Mouse (Mus musculus): ENCODE results near the gene Misp. TPM values are rescaled to one million over a fixed set of nuclear protein-coding genes. Genes with fewer than 3 reads are reported as not detected.

The Misp gene
- polyA plus RNA-seq, 1 experiment = 4.0 TPM

DNA sequence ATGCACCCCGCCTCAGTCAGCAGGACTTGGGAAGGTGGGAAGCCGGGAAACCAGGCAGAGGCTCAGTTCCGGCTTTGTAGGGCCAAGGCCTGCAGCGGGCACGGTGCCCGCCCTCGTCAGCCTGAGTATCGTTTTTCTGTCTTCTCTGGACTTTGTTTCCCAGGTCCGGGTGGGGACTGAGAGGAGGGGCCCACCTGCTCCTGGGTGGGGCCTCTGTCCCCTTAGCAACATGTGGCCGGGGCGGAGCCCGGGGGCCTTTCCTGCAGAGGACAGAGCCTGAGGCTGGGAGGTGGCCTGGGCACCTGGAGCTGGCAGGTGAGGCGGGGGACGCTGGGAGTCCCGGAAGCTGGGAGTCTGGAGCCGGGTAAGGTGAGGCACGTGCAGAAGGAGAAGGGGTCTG lies 1.6 kb downstream of the Misp start:
- Histone ChIP-seq H3K27ac (ENCODE audit: insufficient read depth, low read length) (no peak overlapping the region), H3K27me3 (ENCODE audit: control insufficient read depth, insufficient read depth, low read length, poor library complexity, severe bottlenecking) (no peaks in the 10 kb centered on the region), H3K4me1 (ENCODE audit: control insufficient read depth, insufficient read depth, low read length) (peaks cover 19% of the 10 kb centered on the region), H3K4me3 (ENCODE audit: low read depth, low read length) (no peak overlapping the region), H3K9me3 (replicated peaks; ENCODE audit: control insufficient read depth, insufficient read depth, low read length, poor library complexity, severe bottlenecking) (no peaks in the 10 kb centered on the region), H3K9ac (ENCODE audit: low read depth, poor library complexity, severe bottlenecking) (no peak overlapping the region), H3K36me3 (ENCODE audit: control insufficient read depth, insufficient read depth, low read length, poor library complexity, severe bottlenecking) (no peaks in the 10 kb centered on the region)
- TF ChIP-seq CTCF (IDR thresholded peaks at IDR 0.05; ENCODE audit: low read depth, low read length) (no peak), EP300 (IDR thresholded peaks at IDR 0.05; ENCODE audit: insufficient read depth, low read depth, low read length) (0 out of 2 replicates have a peak, but pooled peaks have one; percentile 22)

DNA sequence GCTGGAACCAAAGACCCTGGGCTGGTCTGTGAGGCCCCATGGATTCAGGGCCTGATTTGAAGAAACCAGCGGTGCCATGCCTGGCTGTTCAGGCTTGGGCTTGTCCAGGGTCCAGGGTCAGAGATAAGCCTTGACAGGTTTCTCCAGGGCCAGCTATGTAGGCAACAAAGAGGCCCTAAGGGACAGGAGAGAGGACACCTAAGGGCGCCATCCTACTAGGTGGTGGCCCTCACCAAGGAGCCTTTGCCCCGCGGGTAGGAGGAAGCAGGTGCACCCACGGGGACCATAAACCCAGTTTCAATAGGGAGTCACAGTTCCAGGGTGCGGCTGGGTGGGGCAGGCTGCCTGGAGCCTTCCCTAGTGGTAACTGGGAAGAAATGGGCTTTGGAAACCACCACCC lies 2.2 kb downstream of the Misp start:
- Histone ChIP-seq H3K36me3 (ENCODE audit: control insufficient read depth, insufficient read depth, low read length, poor library complexity, severe bottlenecking) (no peaks in the 10 kb centered on the region), H3K9me3 (replicated peaks; ENCODE audit: control insufficient read depth, insufficient read depth, low read length, poor library complexity, severe bottlenecking) (no peaks in the 10 kb centered on the region), H3K27me3 (ENCODE audit: control insufficient read depth, insufficient read depth, low read length, poor library complexity, severe bottlenecking) (no peaks in the 10 kb centered on the region), H3K9ac (ENCODE audit: low read depth, poor library complexity, severe bottlenecking) (no peak overlapping the region), H3K27ac (ENCODE audit: insufficient read depth, low read length) (no peak overlapping the region), H3K4me1 (ENCODE audit: control insufficient read depth, insufficient read depth, low read length) (peaks cover 19% of the 10 kb centered on the region), H3K4me3 (ENCODE audit: low read depth, low read length) (no peak overlapping the region)
- TF ChIP-seq POLR2A (IDR thresholded peaks at IDR 0.05; ENCODE audit: insufficient read depth, low read length) (no peak), EP300 (IDR thresholded peaks at IDR 0.05; ENCODE audit: insufficient read depth, low read depth, low read length) (no peak), CTCF (IDR thresholded peaks at IDR 0.05; ENCODE audit: low read depth, low read length) (no peak)

DNA sequence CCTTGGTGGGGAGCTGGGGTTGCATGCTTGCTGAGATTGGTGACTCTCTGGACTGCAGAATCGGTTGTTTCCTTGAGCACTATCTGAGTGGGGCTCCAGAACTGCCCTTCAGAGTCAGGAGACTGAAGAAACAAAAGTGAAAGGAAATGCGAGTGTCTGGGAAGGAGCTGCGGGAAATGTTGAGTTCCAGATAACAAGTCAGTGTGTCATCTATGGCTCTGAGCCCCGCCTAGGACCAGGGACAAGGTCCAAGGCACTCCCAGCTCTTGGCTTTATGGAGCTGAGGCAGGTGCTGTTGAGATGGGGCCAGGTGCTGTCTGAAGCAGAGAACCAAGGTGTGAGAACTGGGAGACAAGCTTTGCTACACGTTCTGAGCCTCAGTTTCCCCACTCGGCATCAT lies 3.6 kb downstream of the Misp start:
- H3K27ac ChIP-seq (ENCODE audit: insufficient read depth, low read length) = no peak overlapping the region
- H3K9ac ChIP-seq (ENCODE audit: low read depth, poor library complexity, severe bottlenecking) = no peak overlapping the region
- peaks cover 15% of the 10 kb centered on the region for H3K4me1 ChIP-seq (ENCODE audit: control insufficient read depth, insufficient read depth, low read length)
- no peak overlapping the region for H3K4me3 ChIP-seq (ENCODE audit: low read depth, low read length)
- no peaks in the 10 kb centered on the region for H3K9me3 ChIP-seq (replicated peaks; ENCODE audit: control insufficient read depth, insufficient read depth, low read length, poor library complexity, severe bottlenecking)
- H3K27me3 ChIP-seq (ENCODE audit: control insufficient read depth, insufficient read depth, low read length, poor library complexity, severe bottlenecking) = no peaks in the 10 kb centered on the region
- TF ChIP-seq CTCF (IDR thresholded peaks at IDR 0.05; ENCODE audit: low read depth, low read length) = no peak
- TF ChIP-seq POLR2A (IDR thresholded peaks at IDR 0.05; ENCODE audit: insufficient read depth, low read length) = no peak
- no peak for TF ChIP-seq EP300 (IDR thresholded peaks at IDR 0.05; ENCODE audit: insufficient read depth, low read depth, low read length)
- H3K36me3 ChIP-seq (ENCODE audit: control insufficient read depth, insufficient read depth, low read length, poor library complexity, severe bottlenecking) = no peaks in the 10 kb centered on the region

DNA sequence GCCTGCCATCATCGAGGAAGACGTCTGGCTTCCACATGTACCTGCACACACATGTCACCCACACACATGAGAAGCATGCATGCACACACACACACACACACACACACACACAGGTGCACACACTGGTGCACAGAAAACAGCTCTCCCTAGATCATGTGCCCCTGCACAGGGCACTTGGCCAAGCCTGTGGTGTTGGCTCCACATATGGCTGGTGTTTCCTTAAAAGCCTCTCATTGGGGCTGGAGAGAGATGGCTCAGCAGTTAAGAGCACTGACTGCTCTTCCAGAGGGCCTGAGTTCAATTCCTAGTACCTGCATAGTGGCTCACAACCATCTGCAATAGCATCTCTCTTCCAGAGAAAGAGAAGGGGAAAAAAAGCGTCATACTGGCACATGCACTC lies 10.8 kb downstream of the Misp start:
- no peaks in the 10 kb centered on the region for H3K36me3 ChIP-seq (ENCODE audit: control insufficient read depth, insufficient read depth, low read length, poor library complexity, severe bottlenecking)
- H3K27ac ChIP-seq (ENCODE audit: insufficient read depth, low read length) = no peak overlapping the region
- H3K9ac ChIP-seq (ENCODE audit: low read depth, poor library complexity, severe bottlenecking) = no peak overlapping the region
- TF ChIP-seq EP300 (IDR thresholded peaks at IDR 0.05; ENCODE audit: insufficient read depth, low read depth, low read length) = no peak
- no peak for TF ChIP-seq CTCF (IDR thresholded peaks at IDR 0.05; ENCODE audit: low read depth, low read length)
- H3K9me3 ChIP-seq (replicated peaks; ENCODE audit: control insufficient read depth, insufficient read depth, low read length, poor library complexity, severe bottlenecking) = no peaks in the 10 kb centered on the region
- H3K4me3 ChIP-seq (ENCODE audit: low read depth, low read length) = no peak overlapping the region
- H3K27me3 ChIP-seq (ENCODE audit: control insufficient read depth, insufficient read depth, low read length, poor library complexity, severe bottlenecking) = no peaks in the 10 kb centered on the region
- H3K4me1 ChIP-seq (ENCODE audit: control insufficient read depth, insufficient read depth, low read length) = no peaks in the 10 kb centered on the region

DNA sequence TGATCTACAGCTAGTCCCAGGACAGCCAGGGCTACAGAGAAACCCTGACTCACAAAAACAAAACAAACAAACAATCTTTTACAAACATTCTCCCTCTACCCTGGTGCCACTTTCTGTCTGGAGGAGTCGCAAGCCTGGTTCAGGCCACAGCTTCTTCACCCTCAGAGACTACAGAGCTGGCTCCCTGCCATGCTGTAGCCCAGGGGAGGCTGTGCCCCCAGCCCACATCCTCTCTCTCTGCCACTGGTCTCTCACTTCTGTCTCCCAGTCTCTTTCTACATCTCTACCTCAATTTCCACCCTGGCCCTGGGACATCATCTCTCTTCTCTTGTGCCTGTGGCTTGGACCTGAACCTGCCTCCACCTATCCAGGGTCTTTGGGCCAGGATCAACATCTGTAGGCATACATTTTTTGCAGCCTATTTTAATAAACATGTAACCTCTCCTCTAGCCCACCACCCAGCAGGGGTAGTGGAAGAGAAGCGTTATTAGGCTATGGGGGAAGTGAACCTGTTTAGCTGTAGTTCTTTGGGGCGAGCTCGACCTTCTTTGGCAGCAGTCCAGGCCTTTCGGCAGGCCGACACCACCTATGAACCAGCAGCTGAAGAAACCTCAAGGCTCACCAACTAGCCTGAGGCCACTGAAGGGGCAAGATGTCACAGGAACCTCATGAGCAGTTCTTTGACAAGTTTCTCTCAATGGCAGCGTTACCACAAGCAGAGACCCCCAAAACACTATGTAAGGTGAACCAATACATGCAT lies 11.4 kb downstream of the Misp start:
- no peak overlapping the region for H3K4me3 ChIP-seq (ENCODE audit: low read depth, low read length)
- H3K9me3 ChIP-seq (replicated peaks; ENCODE audit: control insufficient read depth, insufficient read depth, low read length, poor library complexity, severe bottlenecking) = no peaks in the 10 kb centered on the region
- no peak for TF ChIP-seq POLR2A (IDR thresholded peaks at IDR 0.05; ENCODE audit: insufficient read depth, low read length)
- no peak for TF ChIP-seq CTCF (IDR thresholded peaks at IDR 0.05; ENCODE audit: low read depth, low read length)
- TF ChIP-seq EP300 (IDR thresholded peaks at IDR 0.05; ENCODE audit: insufficient read depth, low read depth, low read length) = no peak
- no peaks in the 10 kb centered on the region for H3K27me3 ChIP-seq (ENCODE audit: control insufficient read depth, insufficient read depth, low read length, poor library complexity, severe bottlenecking)
- H3K9ac ChIP-seq (ENCODE audit: low read depth, poor library complexity, severe bottlenecking) = no peak overlapping the region
- H3K4me1 ChIP-seq (ENCODE audit: control insufficient read depth, insufficient read depth, low read length) = no peaks in the 10 kb centered on the region
- no peaks in the 10 kb centered on the region for H3K36me3 ChIP-seq (ENCODE audit: control insufficient read depth, insufficient read depth, low read length, poor library complexity, severe bottlenecking)
- no peak overlapping the region for H3K27ac ChIP-seq (ENCODE audit: insufficient read depth, low read length)

DNA sequence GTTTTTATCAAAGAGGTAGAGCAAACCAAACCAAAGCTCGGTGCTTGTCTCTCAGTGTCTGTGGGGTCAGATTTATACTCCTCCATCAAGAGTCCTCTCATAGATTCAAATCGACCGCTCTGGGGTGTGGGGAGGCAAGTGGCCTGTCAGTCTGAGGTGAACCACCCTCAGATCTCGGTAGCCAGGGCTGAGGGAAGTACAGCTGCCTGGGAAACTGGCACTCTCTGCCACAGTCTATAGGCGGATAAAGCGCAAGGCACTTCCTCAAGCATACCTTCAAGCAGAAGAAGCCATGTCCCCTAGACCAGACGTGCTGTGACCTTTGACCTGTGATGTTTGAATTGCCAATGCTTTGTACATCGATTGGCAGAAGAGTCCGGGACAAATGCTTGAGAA lies 12.0 kb downstream of the Misp start:
- TF ChIP-seq POLR2A (IDR thresholded peaks at IDR 0.05; ENCODE audit: insufficient read depth, low read length) (no peak), CTCF (IDR thresholded peaks at IDR 0.05; ENCODE audit: low read depth, low read length) (no peak), EP300 (IDR thresholded peaks at IDR 0.05; ENCODE audit: insufficient read depth, low read depth, low read length) (no peak)
- Histone ChIP-seq H3K9ac (ENCODE audit: low read depth, poor library complexity, severe bottlenecking) (no peak overlapping the region), H3K4me3 (ENCODE audit: low read depth, low read length) (no peak overlapping the region), H3K36me3 (ENCODE audit: control insufficient read depth, insufficient read depth, low read length, poor library complexity, severe bottlenecking) (no peaks in the 10 kb centered on the region), H3K27ac (ENCODE audit: insufficient read depth, low read length) (no peak overlapping the region), H3K27me3 (ENCODE audit: control insufficient read depth, insufficient read depth, low read length, poor library complexity, severe bottlenecking) (no peaks in the 10 kb centered on the region), H3K4me1 (ENCODE audit: control insufficient read depth, insufficient read depth, low read length) (no peaks in the 10 kb centered on the region), H3K9me3 (replicated peaks; ENCODE audit: control insufficient read depth, insufficient read depth, low read length, poor library complexity, severe bottlenecking) (no peaks in the 10 kb centered on the region)
